Mouse (Mus musculus) CH12.LX (cell line): ENCODE measurements at regions not wholly inside any gene's neighbourhood (a gene's known extent, or its start where the extent isn't known, plus 50 kb on each side); places are given as distances from the start of the nearest gene placed in this dataset.

ENCODE experiments used
- DNase-seq: peaks from one replicate; pipeline ENCODE4 v3.0.0-alpha.2; 2013; ENCODE audit errors: extremely low read depth
- H3K27ac ChIP-seq: 2 replicates; pipeline ENCODE4 v1.5.1; 2012; ENCODE audit warnings: low read depth, mild to moderate bottlenecking, control low read depth, moderate library complexity; ENCODE audit not compliant: insufficient read depth
- H3K27me3 ChIP-seq: replicated peaks from 2 replicates; pipeline ENCODE3; 2012; ENCODE audit warnings: inconsistent platforms
- H3K36me3 ChIP-seq, 2 experiments: replicated peaks in 1 of 2; 2 replicates each; pipeline versions ENCODE3 to v1.6.1; 2012; ENCODE audit warnings: inconsistent platforms in 1 of 2, low read length in 1 of 2, mild to moderate bottlenecking in 1 of 2, mixed read lengths in 1 of 2, moderate library complexity in 1 of 2; ENCODE audit not compliant: control insufficient read depth in 1 of 2, insufficient read depth in 1 of 2
- H3K4me1 ChIP-seq, 2 experiments: 2 replicates each; pipeline ENCODE4 v1.6.1; 2012; ENCODE audit warnings: inconsistent platforms in 1 of 2, moderate library complexity in 1 of 2; ENCODE audit not compliant: insufficient read depth in 2 of 2, control insufficient read depth in 1 of 2
- H3K4me2 ChIP-seq: 2 replicates; pipeline ENCODE4 v1.6.1; 2012; ENCODE audit warnings: low read depth, mild to moderate bottlenecking, control low read depth; ENCODE audit not compliant: poor library complexity, insufficient read depth, severe bottlenecking
- H3K4me3 ChIP-seq, 3 experiments: fragments of 150-350 bp in 1 of 3; sonication (generic) in 1 of 3; replicated peaks in 1 of 3; 2 replicates each; pipeline versions ENCODE3 to v1.5.1; 2011 to 2012; ENCODE audit warnings: low read depth in 2 of 3, low read length in 2 of 3, mild to moderate bottlenecking in 2 of 3, moderate library complexity in 2 of 3, control low read depth in 1 of 3, improper control_type of control experiment in 1 of 3, inconsistent platforms in 1 of 3, mixed read lengths in 1 of 3; ENCODE audit not compliant: poor library complexity in 1 of 3
- H3K79me2 ChIP-seq: replicated peaks from 2 replicates; pipeline ENCODE4 v1.6.1; 2012; ENCODE audit warnings: mild to moderate bottlenecking, moderate library complexity; ENCODE audit not compliant: control insufficient read depth, poor library complexity, insufficient read depth, severe bottlenecking; ENCODE audit errors: extremely low read depth
- H3K9ac ChIP-seq: 2 replicates; pipeline ENCODE4 v1.6.1; 2012; ENCODE audit warnings: low read depth, mild to moderate bottlenecking, control low read depth, moderate library complexity; ENCODE audit not compliant: insufficient read depth
- H3K9me3 ChIP-seq: replicated peaks from 2 replicates; pipeline ENCODE3; 2012; ENCODE audit warnings: low read length, inconsistent platforms, mixed read lengths
- BHLHE40 ChIP-seq: IDR thresholded peaks from 2 replicates; pipeline ENCODE4 v1.6.1; 2011; ENCODE audit warnings: mild to moderate bottlenecking, low read depth, low read length, improper control_type of control experiment
- CHD1 ChIP-seq: IDR thresholded peaks from 2 replicates; pipeline ENCODE4 v1.6.1; 2012; ENCODE audit warnings: low read depth, low read length, improper control_type of control experiment, inconsistent platforms
- CHD2 ChIP-seq: IDR thresholded peaks from 2 replicates; pipeline ENCODE4 v1.6.1; 2011; ENCODE audit warnings: low read length, improper control_type of control experiment
- CTCF ChIP-seq, 2 experiments: IDR thresholded peaks in 1 of 2; conservative IDR thresholded peaks in 1 of 2; 2 replicates each; pipeline ENCODE4 v1.5.1; 2011 to 2012; ENCODE audit warnings: low read depth in 2 of 2, low read length in 2 of 2, improper control_type of control experiment in 1 of 2, inconsistent platforms in 1 of 2, mild to moderate bottlenecking in 1 of 2, moderate library complexity in 1 of 2
- E2F4 ChIP-seq: IDR thresholded peaks from 2 replicates; pipeline ENCODE4 v1.6.1; 2011; ENCODE audit warnings: low read depth, low read length, improper control_type of control experiment; ENCODE audit not compliant: insufficient replicate concordance
- EP300 ChIP-seq: IDR thresholded peaks from 2 replicates; pipeline ENCODE4 v1.6.1; 2011; ENCODE audit warnings: low read length, improper control_type of control experiment
- ETS1 ChIP-seq: conservative IDR thresholded peaks from 2 replicates; pipeline ENCODE4 v1.6.1; 2012; ENCODE audit warnings: low read depth, mild to moderate bottlenecking, inconsistent platforms, low read length, improper control_type of control experiment, moderate library complexity
- GABPA ChIP-seq: IDR thresholded peaks from 2 replicates; pipeline ENCODE4 v1.6.1; 2012; ENCODE audit warnings: low read depth, low read length, improper control_type of control experiment, inconsistent platforms; ENCODE audit not compliant: insufficient replicate concordance
- IRF4 ChIP-seq: IDR thresholded peaks from 2 replicates; pipeline ENCODE4 v1.6.1; 2014; ENCODE audit warnings: low read depth, mild to moderate bottlenecking, inconsistent platforms, low read length, improper control_type of control experiment
- KAT2A ChIP-seq: IDR thresholded peaks from 2 replicates; pipeline ENCODE4 v1.6.1; 2012; ENCODE audit warnings: low read length, improper control_type of control experiment, inconsistent platforms; ENCODE audit not compliant: insufficient replicate concordance
- MAFK ChIP-seq: IDR thresholded peaks from 2 replicates; pipeline ENCODE4 v1.6.1; 2011; ENCODE audit warnings: low read length, improper control_type of control experiment; ENCODE audit not compliant: insufficient replicate concordance
- MAX ChIP-seq: IDR thresholded peaks from 2 replicates; pipeline ENCODE4 v1.6.1; 2011; ENCODE audit warnings: low read length, improper control_type of control experiment
- MAZ ChIP-seq: IDR thresholded peaks from 2 replicates; pipeline ENCODE4 v1.6.1; 2012; ENCODE audit warnings: low read depth, mild to moderate bottlenecking, inconsistent platforms, low read length, improper control_type of control experiment, moderate library complexity
- MEF2A ChIP-seq: IDR thresholded peaks from 2 replicates; pipeline ENCODE4 v1.6.1; 2014; ENCODE audit warnings: low read depth, mild to moderate bottlenecking, inconsistent platforms, low read length, improper control_type of control experiment, borderline replicate concordance
- MYC ChIP-seq: IDR thresholded peaks from 2 replicates; pipeline ENCODE4 v1.6.1; 2011; ENCODE audit warnings: low read depth, mild to moderate bottlenecking, improper control_type of control experiment, low read length
- NRF1 ChIP-seq: IDR thresholded peaks from 2 replicates; pipeline ENCODE4 v1.6.1; 2014; ENCODE audit warnings: low read depth, mild to moderate bottlenecking, inconsistent platforms, low read length, improper control_type of control experiment, moderate library complexity
- POLR2AphosphoS2 ChIP-seq: IDR thresholded peaks from 2 replicates; pipeline ENCODE4 v1.6.1; 2011; ENCODE audit warnings: low read depth, low read length, improper control_type of control experiment
- SIN3A ChIP-seq: IDR thresholded peaks from 2 replicates; pipeline ENCODE4 v1.6.1; 2012; ENCODE audit warnings: low read length, improper control_type of control experiment, inconsistent platforms
- TBP ChIP-seq: conservative IDR thresholded peaks from 2 replicates; pipeline ENCODE4 v1.6.1; 2011; ENCODE audit warnings: low read depth, low read length, improper control_type of control experiment
- USF2 ChIP-seq: conservative IDR thresholded peaks from 2 replicates; pipeline ENCODE4 v1.6.1; 2011; ENCODE audit warnings: low read depth, low read length, improper control_type of control experiment
- ZC3H11A ChIP-seq: IDR thresholded peaks from 2 replicates; pipeline ENCODE4 v1.6.1; 2012; ENCODE audit warnings: low read depth, mild to moderate bottlenecking, inconsistent platforms, low read length, improper control_type of control experiment
- ZKSCAN1 ChIP-seq: IDR thresholded peaks from 2 replicates; pipeline ENCODE4 v1.6.1; 2012; ENCODE audit warnings: low read depth, inconsistent platforms, low read length, improper control_type of control experiment, borderline replicate concordance
- ZMIZ1 ChIP-seq: IDR thresholded peaks from 2 replicates; pipeline ENCODE4 v1.6.1; 2012; ENCODE audit warnings: low read depth, mild to moderate bottlenecking, inconsistent platforms, low read length, improper control_type of control experiment
- dilution Hi-C: fragments of 300-500 bp; cut with MboI; formaldehyde crosslinking; loops from 2 replicates; pipeline ENCODE4 v1.14.3; 2020; ENCODE audit warnings: low sequenced_read_pairs; ENCODE audit not compliant: extremely low pct_unique_long_range_greater_than_20kb, extremely low pct_ligation_motif_present
- in situ Hi-C: fragments of 300-500 bp; cut with MboI; formaldehyde crosslinking; loops from 3 replicates; pipeline ENCODE4 v1.14.3; 2019; ENCODE audit warnings: low sequenced_read_pairs, low pct_ligation_motif_present, low pct_unique_long_range_greater_than_20kb, mixed read lengths

- no peaks in the 10 kb centered on the region for H3K79me2 ChIP-seq
- no peak overlapping the region for H3K27ac ChIP-seq
- TF ChIP-seq CTCF (conservative IDR thresholded peaks at IDR 0.05 in 1 of 2, IDR thresholded peaks at IDR 0.05 in 1 of 2; ENCODE audit: low read depth in 2 of 2, low read length in 2 of 2) = no peak
- TF ChIP-seq MAX = no peak
- TF ChIP-seq ZC3H11A = no peak
- no peak for TF ChIP-seq IRF4
- no peak for TF ChIP-seq CHD1
- TF ChIP-seq NRF1 = no peak
- no peak for TF ChIP-seq USF2
- no peak for TF ChIP-seq GABPA
- TF ChIP-seq KAT2A = no peak
- TF ChIP-seq TBP = no peak
- TF ChIP-seq MAZ = no peak
- no peak for TF ChIP-seq BHLHE40
- TF ChIP-seq SIN3A = no peak
- no peak for TF ChIP-seq CHD2
- TF ChIP-seq ZMIZ1 = no peak
- no peak for TF ChIP-seq MYC
- no peak for TF ChIP-seq ETS1
- TF ChIP-seq POLR2AphosphoS2 = no peak
- TF ChIP-seq, all 38 proteins: peak for 0
- peaks cover 3% of the 10 kb centered on the region for H3K9me3 ChIP-seq
- H3K36me3 ChIP-seq = no peaks in the 10 kb centered on the region
- no peak overlapping the region for H3K4me2 ChIP-seq
- dilution Hi-C loops = no loop called here
- H3K27me3 ChIP-seq = no peaks in the 10 kb centered on the region
- in situ Hi-C loops = no loop called here
- no peaks in the 10 kb centered on the region for H3K4me1 ChIP-seq
- no peak for DNase-seq
- H3K9ac ChIP-seq = no peak overlapping the region
- no peak overlapping the region for H3K4me3 ChIP-seq
These were observed 101.2 kb upstream of the Tsc22d1 start for GRCm38 (mm10) chr14:76313424-76314190.

- H3K9ac ChIP-seq = no peak overlapping the region
- H3K27ac ChIP-seq = no peak overlapping the region
- H3K4me1 ChIP-seq = peaks cover 0 to 2% of the 10 kb centered on the region in 2 experiments; a peak in 1 of 4 replicates
- DNase-seq = no peak
- TF ChIP-seq TBP (no peak), EP300 (no peak), MEF2A (no peak), MAX (no peak), ETS1 (no peak), E2F4 (no peak), MAFK (no peak), ZKSCAN1 (no peak)
- no peak overlapping the region for H3K4me2 ChIP-seq
- peaks cover 3% of the 10 kb centered on the region for H3K9me3 ChIP-seq
- no peaks in the 10 kb centered on the region for H3K36me3 ChIP-seq
- H3K79me2 ChIP-seq = no peaks in the 10 kb centered on the region
- H3K27me3 ChIP-seq = no peaks in the 10 kb centered on the region
- no peak overlapping the region for H3K4me3 ChIP-seq
- in situ Hi-C loops = no loop called here
- dilution Hi-C loops = no loop called here
These were observed 96.3 kb upstream of the Tsc22d1 start for GRCm38 (mm10) chr14:76318438-76318837.
